Mouse (Mus musculus) lung, postnatal 25 days (tissue): ENCODE data around the gene Alx3.
"Not testable (repeated sequence)": the region's sequence is repeated elsewhere in the genome, so short reads cannot be mapped to it uniquely, and the experiment has no call there.

Experiments
- DNase-seq: peaks from one replicate; pipeline ENCODE4 v3.0.0; 2022; ENCODE audit warnings: low spot score

The Alx3 gene

DNA sequence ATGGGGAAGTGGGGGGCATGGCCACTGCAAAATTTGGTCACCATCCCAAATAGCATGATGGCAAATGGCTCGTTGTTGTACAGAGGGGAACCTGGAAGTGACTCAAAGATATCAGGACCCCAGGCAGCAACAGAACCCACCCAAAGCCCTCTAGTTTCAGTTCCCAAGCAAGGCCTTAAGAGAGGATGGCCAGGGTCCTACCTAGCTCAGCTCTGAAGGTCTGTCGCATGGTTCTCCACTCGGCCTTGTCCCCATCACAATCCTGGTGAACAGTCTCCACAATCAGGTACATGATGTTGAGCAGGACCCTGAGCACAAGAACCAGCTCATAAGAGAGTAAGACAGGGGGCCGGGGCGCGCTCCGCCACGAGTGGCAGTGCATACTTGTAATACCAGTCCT lies 29.6 kb downstream of the Alx3 start:
- DNase-seq, result no peak

GRCm38 (mm10) chr3:107625536-107625935 lies 30.7 kb downstream of the Alx3 start:
- DNase-seq, result no peak

DNA sequence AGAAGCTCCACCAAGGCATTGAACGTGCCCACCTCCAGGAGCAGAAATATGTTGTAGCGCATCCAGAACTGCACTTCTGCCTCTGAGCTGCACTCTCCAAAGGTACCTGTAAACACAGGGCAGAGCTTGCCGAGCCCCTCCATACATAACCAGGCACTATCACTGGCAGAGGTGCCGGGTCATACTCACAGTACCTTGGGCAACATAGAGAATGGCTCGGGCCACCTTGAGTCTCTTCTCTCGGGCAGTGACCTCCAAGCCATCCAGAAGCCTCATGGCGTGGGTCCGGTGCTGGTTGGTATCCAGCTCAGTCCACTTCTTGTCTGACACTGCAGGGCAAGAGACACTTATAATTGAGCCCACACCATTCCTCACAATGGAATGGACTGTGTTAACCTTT lies 31.9 kb downstream of the Alx3 start:
- no peak for DNase-seq

DNA sequence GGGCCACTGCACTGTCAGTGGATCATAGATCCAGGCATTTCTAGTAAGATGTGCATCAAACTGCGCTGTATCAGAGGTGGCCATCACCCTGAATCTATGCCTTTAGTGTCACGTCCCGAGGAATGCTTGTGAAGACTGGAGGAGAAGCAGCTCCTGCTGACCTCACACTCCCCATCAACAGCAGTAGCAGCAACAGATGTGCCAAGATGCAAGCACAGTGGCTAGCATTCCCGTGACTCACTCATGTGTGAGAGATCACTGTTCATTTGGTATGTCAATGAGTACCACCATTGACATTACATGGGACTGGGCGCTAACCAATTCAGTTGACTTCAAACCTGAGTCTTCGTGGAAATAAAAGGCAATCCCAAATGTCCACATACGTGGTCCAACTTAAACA lies 32.8 kb downstream of the Alx3 start:
- DNase-seq, result no peak

- DNase-seq, result no peak
Observed at GRCm38 (mm10) chr3:107628551-107628950, 33.7 kb downstream of the Alx3 start.

GRCm38 (mm10) chr3:107629411-107629810 lies 34.6 kb downstream of the Alx3 start:
- DNase-seq, result no peak

DNA sequence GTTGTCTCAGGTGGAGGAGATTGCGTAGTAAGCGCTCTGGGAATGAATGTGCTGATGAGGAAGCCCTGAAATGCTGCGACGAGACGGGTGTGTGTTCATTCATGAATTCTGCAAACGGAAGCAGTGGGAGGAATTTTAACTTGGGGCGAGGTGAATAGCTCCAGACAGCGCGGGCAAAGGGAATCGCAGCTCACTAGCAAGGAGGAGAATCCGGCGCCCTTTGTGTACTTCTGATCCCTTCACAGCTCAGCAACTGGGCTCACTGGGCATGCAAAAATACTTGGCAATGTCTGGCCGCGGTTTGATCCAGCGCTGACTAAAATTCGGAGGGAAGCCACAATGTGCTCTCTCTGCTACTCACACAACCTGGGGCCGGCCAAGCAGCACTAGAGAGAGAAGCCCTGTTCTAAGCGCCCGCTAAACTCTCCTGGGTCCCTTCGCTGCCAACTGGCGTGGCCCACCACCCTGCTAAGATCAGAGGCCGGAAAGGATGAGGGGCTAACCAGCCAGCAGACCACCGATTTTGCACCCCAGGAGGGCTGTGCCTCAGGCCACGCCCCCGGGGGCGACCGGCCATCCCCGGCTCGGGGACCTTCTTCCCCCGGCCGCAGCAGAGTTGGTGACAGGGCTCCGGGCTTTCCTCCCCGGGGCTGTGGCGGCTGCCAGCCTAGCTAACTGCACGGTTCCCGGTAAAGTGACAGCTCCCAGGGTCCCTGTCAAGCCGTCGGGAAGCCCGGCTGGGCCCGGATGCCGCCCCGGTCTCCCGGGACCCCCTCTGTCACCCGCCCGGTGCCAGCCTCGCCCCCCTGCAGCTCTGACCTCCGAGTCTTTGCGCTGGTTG lies 36.1 kb downstream of the Alx3 start, which contains the start of gene Gm10961:
Gene Gm10961, plus strand, starts transcription at position 641 of the 841 bp plus-strand sequence.
- DNase-seq, result peak; percentile 26

DNA sequence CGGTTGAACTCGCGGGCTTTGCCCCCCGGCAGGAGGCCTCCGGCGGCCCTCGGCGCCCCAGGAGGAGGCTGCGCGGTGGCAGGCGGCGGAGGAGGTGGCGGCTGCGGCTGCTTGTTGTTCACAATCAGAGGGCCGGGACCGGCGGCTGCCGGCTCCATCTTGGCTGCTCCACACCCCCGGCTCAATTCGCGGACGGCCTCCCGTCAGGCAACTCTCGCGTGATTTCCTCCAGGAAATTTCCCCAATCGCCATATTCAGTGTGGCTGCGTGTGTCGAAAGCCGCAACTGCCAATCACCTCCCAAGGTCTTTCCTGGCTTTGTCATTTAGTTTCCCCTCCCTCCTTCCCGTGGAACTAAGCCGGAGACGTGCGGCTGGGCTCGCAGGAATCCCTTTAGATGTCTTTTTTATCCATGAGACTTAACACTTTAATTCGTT lies 36.7 kb downstream of the Alx3 start, which contains the start of gene Strip1:
Gene Strip1, minus strand, starts transcription at position 172 of the 436 bp plus-strand sequence.
- peak; percentile 96 for DNase-seq

DNA sequence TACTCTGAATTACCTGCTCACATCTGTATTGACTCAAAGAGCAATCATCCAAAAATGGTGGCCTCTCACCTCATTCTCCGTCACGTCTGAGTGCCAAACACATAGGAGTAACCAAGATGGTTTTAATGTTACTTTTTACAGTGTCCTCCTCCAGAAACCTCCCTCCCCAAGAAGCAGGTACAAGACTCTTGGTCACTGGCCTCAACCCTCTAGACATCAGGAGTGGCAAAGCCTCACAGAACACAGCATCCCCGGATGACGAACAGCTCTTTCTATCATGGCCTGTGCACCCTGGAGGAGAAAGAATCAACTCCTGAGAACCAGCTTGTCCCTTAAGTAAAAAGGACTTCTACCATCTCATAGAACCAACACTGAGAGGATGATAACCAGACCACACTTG lies 38.0 kb downstream of the Alx3 start:
- no peak for DNase-seq

DNA sequence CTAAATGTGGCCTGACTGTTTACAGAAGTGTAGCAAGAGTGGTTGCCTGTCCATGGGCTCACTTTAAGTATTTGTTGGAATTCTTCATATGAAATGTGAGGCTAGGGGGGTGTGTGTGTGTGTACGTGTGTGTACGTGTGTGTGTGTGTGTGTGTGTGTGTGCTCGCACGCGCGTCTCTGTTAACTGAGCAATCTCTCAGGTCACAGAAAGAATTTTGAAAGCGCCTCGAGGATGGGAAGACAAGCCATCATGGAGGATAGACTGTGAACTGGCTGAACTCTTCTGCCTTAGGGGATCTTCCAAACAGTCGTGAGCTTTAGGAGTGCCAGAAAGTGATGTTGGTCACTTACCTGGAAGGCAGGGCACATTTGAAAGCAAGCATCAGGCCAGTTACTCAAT lies 39.1 kb downstream of the Alx3 start:
- no peak for DNase-seq

DNA sequence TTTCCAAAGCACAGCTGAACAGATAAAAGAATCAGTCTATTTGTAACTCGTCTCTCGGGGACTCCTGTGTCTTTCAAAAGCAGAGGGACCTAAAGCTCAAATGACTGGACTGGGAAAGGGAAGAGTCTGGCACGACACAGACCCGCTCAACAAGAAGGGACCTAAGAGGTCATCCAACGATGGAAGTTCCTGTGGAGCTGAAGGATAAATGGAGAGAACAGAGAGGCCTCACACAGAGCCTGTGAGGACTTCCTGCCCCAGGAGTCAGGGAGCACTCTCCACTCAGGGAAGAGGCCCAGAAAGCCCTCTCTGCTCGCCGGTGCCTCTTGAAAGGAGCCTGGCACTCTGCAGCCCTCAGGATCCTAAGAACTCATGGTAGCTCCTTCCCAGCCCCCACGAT lies 41.0 kb downstream of the Alx3 start:
- no peak for DNase-seq

- DNase-seq, result no peak
Observed at GRCm38 (mm10) chr3:107636236-107636635, 41.4 kb downstream of the Alx3 start.

DNA sequence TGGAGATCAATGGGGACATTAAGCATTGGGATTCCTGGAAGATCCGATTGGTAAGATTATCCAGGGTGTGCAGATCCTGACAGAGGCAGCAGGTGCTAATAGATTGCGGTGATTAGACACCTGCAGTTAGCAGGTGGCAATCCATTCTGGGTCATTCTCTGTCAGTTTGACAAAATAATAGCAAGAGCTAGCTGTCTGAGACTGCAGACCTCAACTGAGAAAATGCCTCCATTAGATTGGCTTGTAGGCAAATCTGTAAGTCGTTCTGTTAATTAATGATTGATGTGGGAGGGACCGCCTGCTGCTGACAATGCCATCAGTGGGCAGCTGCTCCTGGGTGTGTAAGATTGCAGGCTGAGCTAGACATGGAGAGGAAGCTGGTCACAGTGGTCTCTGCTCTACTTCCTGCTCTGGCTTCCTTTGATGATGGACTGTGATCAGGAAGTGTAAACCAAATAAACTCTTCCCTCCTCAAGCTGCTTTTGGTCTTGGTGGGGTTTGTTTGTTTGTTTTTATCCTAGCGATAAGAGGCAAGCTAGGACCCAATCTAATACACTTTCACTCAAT lies 42.9 kb downstream of the Alx3 start:
- peak; percentile 20 for DNase-seq

DNA sequence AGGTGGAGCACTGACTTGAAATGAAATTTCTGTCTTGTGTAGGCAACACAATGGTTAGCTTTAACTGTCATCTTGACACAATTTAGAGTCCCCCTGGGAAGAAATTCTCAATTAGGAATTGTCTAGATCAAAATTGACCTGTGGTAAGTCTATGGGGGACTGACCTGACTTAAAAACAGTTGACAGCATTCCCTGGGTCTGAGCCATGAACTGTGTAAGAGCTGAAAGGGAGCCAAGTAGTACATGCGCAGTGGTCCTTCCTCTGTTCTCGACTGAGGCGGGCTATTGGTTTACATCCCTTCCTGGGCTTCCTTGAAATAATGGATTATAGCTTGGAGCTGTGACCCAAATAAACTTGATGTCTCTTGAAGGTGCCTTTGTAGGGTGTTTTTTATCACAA lies 52.1 kb downstream of the Alx3 start:
- DNase-seq, result no peak

GRCm38 (mm10) chr3:107650276-107650675 lies 55.4 kb downstream of the Alx3 start:
- DNase-seq, result not testable (repeated sequence)

- DNase-seq, result no peak
Observed at GRCm38 (mm10) chr3:107652968-107653367, 58.1 kb downstream of the Alx3 start.

DNA sequence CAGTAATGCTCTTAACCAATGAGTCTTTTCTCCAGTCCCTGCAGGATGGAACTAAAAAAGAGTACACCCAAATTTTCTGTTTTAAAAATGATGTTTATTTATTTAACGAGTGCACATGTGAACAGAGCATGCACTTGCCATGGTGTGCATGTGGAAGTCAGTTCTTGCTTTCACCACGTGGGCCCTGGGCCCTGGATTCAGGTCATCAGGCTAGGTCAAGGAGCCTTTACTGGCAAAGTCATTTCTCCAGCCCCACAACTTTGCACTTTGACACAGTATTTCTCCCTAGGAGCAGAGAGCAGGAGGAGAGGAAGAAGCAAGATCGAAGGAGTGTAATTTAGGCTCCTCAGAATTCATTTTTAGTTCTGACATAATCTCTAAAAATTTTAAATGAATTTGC lies 60.0 kb downstream of the Alx3 start:
- no peak for DNase-seq
